Mouse (Mus musculus) hindbrain, embryonic 16.5 days (tissue): Measurements from ENCODE around the gene Tdo2. TPM values are rescaled to one million over a fixed set of nuclear protein-coding genes. Genes with fewer than 3 reads are reported as not detected.

ENCODE experiments used
- ATAC-seq: fragments of 200-750 bp; cut with Nextera tagmentation; 2 replicates; pipeline ENCODE4 v1.8.0; 2017; ENCODE audit warnings: moderate TSS enrichment, moderate library complexity
- H3K27ac ChIP-seq: fragments of 300-500 bp; sonication (generic); 2 replicates; pipeline ENCODE4 v1.5.1; 2014; ENCODE audit warnings: low read depth, mild to moderate bottlenecking, control low read depth, low read length, moderate library complexity
- H3K27me3 ChIP-seq: fragments of 300-500 bp; sonication (generic); replicated peaks from 2 replicates; pipeline ENCODE4 v1.6.1; 2014; ENCODE audit warnings: low read length; ENCODE audit not compliant: control insufficient read depth, insufficient read depth
- H3K36me3 ChIP-seq: fragments of 300-500 bp; sonication (generic); 2 replicates; pipeline ENCODE4 v1.6.1; 2014; ENCODE audit warnings: mild to moderate bottlenecking, low read length, moderate library complexity, mixed read lengths; ENCODE audit not compliant: control insufficient read depth, insufficient read depth
- H3K4me1 ChIP-seq: fragments of 300-500 bp; sonication (generic); 2 replicates; pipeline ENCODE4 v1.6.1; 2014; ENCODE audit warnings: low read depth, low read length; ENCODE audit not compliant: control insufficient read depth, insufficient read depth
- H3K4me2 ChIP-seq: fragments of 300-500 bp; sonication (generic); 2 replicates; pipeline ENCODE4 v1.6.1; 2014; ENCODE audit warnings: mild to moderate bottlenecking, low read length, control low read depth, moderate library complexity
- H3K4me3 ChIP-seq: fragments of 300-500 bp; sonication (generic); 2 replicates; pipeline ENCODE4 v1.5.1; 2014; ENCODE audit warnings: mild to moderate bottlenecking, low read length, control low read depth, moderate library complexity
- H3K9ac ChIP-seq: fragments of 300-500 bp; sonication (generic); 2 replicates; pipeline ENCODE4 v1.6.1; 2014; ENCODE audit warnings: low read depth, mild to moderate bottlenecking, control low read depth, low read length, moderate library complexity
- H3K9me3 ChIP-seq: fragments of 300-500 bp; sonication (generic); 2 replicates; pipeline ENCODE4 v1.6.1; 2014; ENCODE audit warnings: mild to moderate bottlenecking, low read length, moderate library complexity; ENCODE audit not compliant: control insufficient read depth
- WGBS: fragments of 180-500 bp; shearing (Covaris S2); extraction: QIAGEN DNeasy Blood & Tissue Kit; methylation state at CpG from one replicate; pipeline ENCODE4 v1.1.7; 2014; 5-methylcytosine and 5-hydroxymethylcytosine counted together
- polyA plus RNA-seq: library from polyadenylated mRNA; unstranded; fragments of >200 nt; fragmentation: Nextera tagmentation; extraction: Ambion mirVana; gene quantifications from 2 replicates; pipeline ENCODE4 v1.2.1, GENCODE M21; 2015

Gene Tdo2
- polyA plus RNA-seq, 1 experiment from 2014 or later = 0.04 TPM

DNA sequence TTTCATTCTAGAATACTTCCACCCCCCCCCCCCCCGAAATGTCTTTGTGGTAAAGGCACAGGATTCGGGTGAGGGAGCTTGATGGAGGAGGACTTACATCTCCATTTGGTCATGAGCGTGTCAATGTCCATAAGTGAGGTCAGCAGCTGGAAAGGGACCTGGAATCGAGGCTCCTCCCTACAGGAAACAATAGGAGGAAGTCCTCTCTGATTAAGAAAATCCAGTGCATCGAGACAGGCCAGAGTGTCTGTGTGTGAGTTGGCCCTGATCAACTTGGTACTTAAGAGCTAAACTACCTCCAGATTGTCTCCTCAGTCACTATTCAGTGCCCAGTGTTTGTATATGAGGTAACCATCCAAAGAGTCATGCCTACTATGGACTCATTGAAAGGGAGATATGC lies 14.7 kb downstream of the Tdo2 start:
- ATAC-seq = no peak
- no peak overlapping the region for H3K27ac ChIP-seq
- no peaks in the 10 kb centered on the region for H3K36me3 ChIP-seq
- H3K9ac ChIP-seq = no peak overlapping the region
- no peaks in the 10 kb centered on the region for H3K4me1 ChIP-seq
- H3K4me2 ChIP-seq = no peak overlapping the region
- no peaks in the 10 kb centered on the region for H3K27me3 ChIP-seq
- no peak overlapping the region for H3K4me3 ChIP-seq
- H3K9me3 ChIP-seq = no peaks in the 10 kb centered on the region
- 89% methylated on average over 5 of the region's 5 CpGs for WGBS

DNA sequence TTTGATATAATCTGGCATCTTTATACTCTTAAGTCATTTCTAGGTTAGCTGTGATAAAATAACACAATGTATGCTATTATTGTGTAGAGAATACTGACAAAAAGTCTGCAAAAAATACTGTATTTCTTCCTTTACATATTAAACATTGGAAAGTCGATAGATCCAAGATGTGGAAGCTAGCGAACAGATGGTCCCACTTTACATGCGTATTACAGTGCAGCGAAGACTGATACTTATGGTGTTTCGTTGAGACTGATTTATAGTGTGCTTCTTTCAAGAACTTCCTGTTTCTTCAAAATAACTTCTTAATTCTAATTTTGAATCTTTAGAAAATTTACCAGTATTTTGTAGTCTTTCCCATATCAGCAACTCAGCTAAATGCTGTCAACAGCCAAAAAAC lies 18.5 kb downstream of the Tdo2 start:
- no peak for ATAC-seq
- 86% methylated on average over 5 of the region's 5 CpGs for WGBS
- no peaks in the 10 kb centered on the region for H3K9me3 ChIP-seq

DNA sequence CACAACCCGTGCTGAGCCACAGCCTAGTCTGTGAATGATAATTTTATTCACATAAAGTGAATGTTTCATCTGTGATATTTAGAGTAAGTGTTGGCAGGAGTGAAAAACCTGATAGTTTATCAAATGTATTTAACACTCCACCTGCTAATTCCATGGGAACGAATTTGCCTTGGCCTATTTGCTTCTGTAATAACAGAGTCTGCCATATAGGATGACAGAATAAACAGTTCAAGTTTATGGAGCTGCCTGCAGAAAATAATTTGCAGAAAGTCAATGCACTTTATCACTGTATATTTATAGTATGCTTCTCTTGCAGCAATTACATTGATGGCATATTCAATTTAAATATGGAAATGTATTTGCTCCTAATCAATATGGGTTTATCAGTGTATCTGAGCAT lies 24.2 kb downstream of the Tdo2 start:
- H3K4me3 ChIP-seq = no peak overlapping the region

More for the DNA sequence above, 18.5 kb downstream of the Tdo2 start:
- no peak overlapping the region for H3K4me3 ChIP-seq
- no peaks in the 10 kb centered on the region for H3K36me3 ChIP-seq
- no peak overlapping the region for H3K4me2 ChIP-seq
- no peaks in the 10 kb centered on the region for H3K27me3 ChIP-seq
- H3K9ac ChIP-seq = no peak overlapping the region
- no peaks in the 10 kb centered on the region for H3K4me1 ChIP-seq
- no peak overlapping the region for H3K27ac ChIP-seq

DNA sequence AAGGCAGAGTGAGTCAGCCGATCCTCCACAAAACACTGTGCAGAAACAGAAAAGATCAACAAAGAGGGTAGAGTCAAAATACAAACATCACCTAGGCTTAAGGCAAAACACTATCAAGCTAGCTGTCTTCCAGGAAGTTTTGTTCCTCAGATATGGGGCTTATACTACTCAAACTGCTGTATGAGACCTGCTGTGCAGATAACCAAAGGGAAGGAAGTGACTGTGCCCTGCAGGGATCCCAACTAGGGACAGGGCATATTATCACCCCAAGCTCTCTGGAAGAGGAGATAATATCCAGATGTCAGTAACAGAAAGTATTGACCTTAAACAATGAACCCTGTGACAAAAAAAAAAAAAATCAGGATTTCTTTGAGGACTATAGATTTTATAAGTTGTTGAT lies 27.0 kb downstream of the Tdo2 start:
- no peaks in the 10 kb centered on the region for H3K4me1 ChIP-seq
- H3K9me3 ChIP-seq = no peaks in the 10 kb centered on the region
- H3K36me3 ChIP-seq = no peaks in the 10 kb centered on the region
- H3K4me2 ChIP-seq = no peak overlapping the region
- WGBS = 77% methylated on average over 1 of the region's 1 CpGs
- H3K9ac ChIP-seq = no peak overlapping the region
- no peak overlapping the region for H3K27ac ChIP-seq
- H3K4me3 ChIP-seq = no peak overlapping the region
- no peak for ATAC-seq
- no peaks in the 10 kb centered on the region for H3K27me3 ChIP-seq

More for the DNA sequence above, 24.2 kb downstream of the Tdo2 start:
- 78% methylated on average over 2 of the region's 2 CpGs for WGBS
- no peaks in the 10 kb centered on the region for H3K4me1 ChIP-seq
- H3K36me3 ChIP-seq = no peaks in the 10 kb centered on the region
- H3K9me3 ChIP-seq = no peaks in the 10 kb centered on the region
- H3K27me3 ChIP-seq = no peaks in the 10 kb centered on the region
- no peak overlapping the region for H3K4me2 ChIP-seq
- H3K9ac ChIP-seq = no peak overlapping the region
- no peak for ATAC-seq
- no peak overlapping the region for H3K27ac ChIP-seq

DNA sequence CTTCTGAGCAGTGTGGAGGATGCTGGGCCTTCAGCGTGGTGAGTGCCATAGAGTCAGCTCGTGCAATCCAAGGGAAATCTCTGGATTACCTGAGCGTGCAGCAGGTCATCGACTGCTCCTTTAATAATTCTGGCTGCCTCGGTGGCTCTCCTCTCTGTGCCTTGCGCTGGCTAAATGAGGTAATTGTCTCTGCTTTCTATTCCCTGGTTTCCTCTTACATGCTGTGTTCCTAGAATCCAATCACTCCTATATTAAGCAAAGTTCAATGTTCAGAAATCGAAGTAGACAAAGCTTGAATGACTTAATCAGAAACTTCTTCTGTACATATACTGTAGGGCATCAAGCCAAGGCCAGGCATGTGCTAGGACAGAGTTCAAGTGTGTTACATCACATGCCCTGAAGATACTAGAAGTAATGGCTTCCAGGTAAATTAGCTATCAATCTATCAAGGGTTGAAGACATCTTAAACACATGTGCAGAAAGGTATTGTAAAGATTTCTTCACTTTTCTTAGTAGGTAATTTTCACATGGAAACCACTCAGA lies 31.1 kb downstream of the Tdo2 start:
- Histone ChIP-seq H3K36me3 (no peaks in the 10 kb centered on the region), H3K9ac (no peak overlapping the region), H3K27ac (no peak overlapping the region), H3K4me2 (no peak overlapping the region), H3K4me1 (no peaks in the 10 kb centered on the region), H3K4me3 (no peak overlapping the region), H3K9me3 (no peaks in the 10 kb centered on the region), H3K27me3 (no peaks in the 10 kb centered on the region)
- WGBS = 89% methylated on average over 7 of the region's 7 CpGs
- ATAC-seq = no peak

DNA sequence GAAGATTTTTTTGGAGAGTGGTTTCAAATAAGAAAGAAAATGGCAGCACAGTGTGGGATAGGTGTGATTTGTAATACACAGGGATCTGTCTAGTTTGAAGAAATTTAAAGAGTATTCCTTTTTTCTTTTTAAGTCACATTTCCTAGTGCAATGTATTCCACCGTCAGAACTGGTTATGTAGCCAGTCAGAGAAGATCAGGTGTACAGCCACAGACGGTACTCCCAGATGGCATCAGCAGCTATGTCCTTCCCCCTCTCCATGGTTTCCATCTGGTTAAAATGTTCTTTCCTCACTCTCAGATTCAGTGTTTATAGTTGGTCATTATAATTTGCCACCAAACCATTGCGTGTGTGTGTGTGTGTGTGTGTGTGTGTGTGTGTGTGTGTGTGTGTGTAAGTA lies 32.9 kb downstream of the Tdo2 start:
- H3K9me3 ChIP-seq = no peaks in the 10 kb centered on the region
- no peak overlapping the region for H3K4me3 ChIP-seq
- H3K27ac ChIP-seq = no peak overlapping the region
- H3K4me1 ChIP-seq = no peaks in the 10 kb centered on the region
- no peak overlapping the region for H3K9ac ChIP-seq
- no peaks in the 10 kb centered on the region for H3K36me3 ChIP-seq
- no peak for ATAC-seq
- WGBS = 87% methylated on average over 3 of the region's 3 CpGs
- no peaks in the 10 kb centered on the region for H3K27me3 ChIP-seq
- H3K4me2 ChIP-seq = no peak overlapping the region

DNA sequence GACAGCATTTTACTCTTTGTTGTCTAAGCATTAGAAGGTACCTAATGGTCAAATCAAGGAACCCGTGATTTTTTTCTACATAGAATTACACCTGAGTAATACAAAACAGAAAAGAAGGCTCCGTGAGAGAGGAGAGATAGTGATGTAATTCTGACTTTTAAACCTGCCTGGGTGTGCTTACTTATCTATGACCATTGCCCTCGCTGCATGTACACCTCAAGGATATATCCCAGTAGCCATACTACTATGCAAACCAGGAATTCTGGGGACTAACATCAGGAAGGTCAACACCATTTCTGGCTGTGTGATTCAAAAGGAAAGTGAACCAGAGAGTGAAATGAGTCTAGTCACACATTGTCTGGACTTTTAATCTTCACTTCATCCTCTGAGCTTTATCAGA lies 33.7 kb downstream of the Tdo2 start:
- Histone ChIP-seq H3K9me3 (no peaks in the 10 kb centered on the region), H3K27me3 (no peaks in the 10 kb centered on the region), H3K9ac (no peak overlapping the region), H3K27ac (no peak overlapping the region), H3K4me2 (no peak overlapping the region), H3K4me3 (no peak overlapping the region), H3K36me3 (no peaks in the 10 kb centered on the region), H3K4me1 (no peaks in the 10 kb centered on the region)
- 92% methylated on average over 3 of the region's 3 CpGs for WGBS
- no peak for ATAC-seq

DNA sequence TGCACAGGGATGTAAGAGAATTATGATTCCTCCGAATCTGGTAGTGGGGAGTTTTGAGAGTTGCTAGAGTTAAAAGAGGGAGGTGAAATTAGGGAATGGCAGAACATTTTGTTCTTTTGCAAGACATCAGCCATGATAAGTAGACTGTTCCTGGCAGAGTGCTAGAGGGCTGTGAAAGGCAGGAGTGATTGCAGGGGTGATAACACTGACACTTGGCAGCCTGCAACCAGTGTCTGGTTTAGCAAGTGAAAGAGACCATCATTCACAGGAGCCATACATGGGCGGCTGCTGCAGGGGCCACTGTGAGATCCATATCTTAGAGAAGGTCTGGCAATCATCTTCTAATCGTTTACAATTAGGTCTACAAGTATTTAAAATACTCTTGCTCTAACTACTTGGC lies 37.1 kb downstream of the Tdo2 start:
- no peak overlapping the region for H3K9ac ChIP-seq
- H3K27me3 ChIP-seq = no peaks in the 10 kb centered on the region
- H3K27ac ChIP-seq = no peak overlapping the region
- 84% methylated on average over 3 of the region's 3 CpGs for WGBS
- no peak overlapping the region for H3K4me2 ChIP-seq
- H3K4me1 ChIP-seq = no peaks in the 10 kb centered on the region
- no peak overlapping the region for H3K4me3 ChIP-seq
- no peaks in the 10 kb centered on the region for H3K9me3 ChIP-seq
- no peaks in the 10 kb centered on the region for H3K36me3 ChIP-seq
- ATAC-seq = no peak

DNA sequence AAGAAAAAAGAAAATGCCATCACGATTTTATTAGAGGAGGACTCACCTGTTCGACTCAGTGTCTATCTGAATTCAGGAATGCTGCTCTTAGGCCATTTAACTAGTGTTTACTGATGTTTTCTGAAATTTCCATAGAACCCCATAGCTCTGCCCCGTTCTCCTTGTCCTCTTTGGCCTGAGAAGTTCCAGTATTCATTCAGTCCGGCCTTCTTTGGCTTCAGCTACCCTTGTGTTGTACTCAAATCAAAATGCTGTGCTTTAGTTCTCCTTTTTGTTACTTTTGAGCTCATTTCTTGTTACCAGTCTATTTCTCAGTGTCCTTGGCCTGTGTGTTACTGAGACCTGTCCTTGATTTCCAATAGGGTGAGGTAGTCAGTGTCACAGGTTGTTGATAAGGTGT lies 42.7 kb downstream of the Tdo2 start:
- no peaks in the 10 kb centered on the region for H3K36me3 ChIP-seq
- no peak overlapping the region for H3K9ac ChIP-seq
- no peak overlapping the region for H3K4me3 ChIP-seq
- no peak overlapping the region; the same call in 1 of the 2 replicates for H3K4me2 ChIP-seq
- no peaks in the 10 kb centered on the region for H3K9me3 ChIP-seq
- H3K27ac ChIP-seq = no peak overlapping the region
- no peaks in the 10 kb centered on the region; the same call in 1 of the 2 replicates for H3K4me1 ChIP-seq
- 89% methylated on average over 4 of the region's 4 CpGs for WGBS
- H3K27me3 ChIP-seq = no peaks in the 10 kb centered on the region
- no peak for ATAC-seq
